Mouse (Mus musculus): ENCODE results near the gene Hnrnpdl.

The Hnrnpdl gene

DNA sequence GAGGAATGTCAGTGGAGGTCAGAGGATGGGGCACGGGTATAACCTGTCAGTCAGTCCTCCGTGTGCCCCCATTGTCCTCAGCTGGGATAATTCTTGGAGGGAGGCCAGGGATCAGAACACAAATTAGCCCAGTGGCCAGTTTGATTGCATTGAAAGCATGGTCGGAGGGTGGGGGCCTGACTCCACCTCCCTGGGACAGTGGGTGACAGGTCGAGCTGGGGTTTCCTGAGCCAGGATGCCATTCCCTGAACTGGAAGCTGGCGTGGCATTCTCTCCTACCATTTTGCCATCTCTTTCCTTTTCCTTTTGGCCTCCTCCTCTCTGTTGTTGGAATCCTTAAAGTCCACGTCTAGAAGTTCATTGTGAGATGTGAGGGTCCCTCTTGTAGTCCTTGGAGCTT lies 33.6 kb downstream of the Hnrnpdl start:
- no peak for DNase-seq (ENCODE audit: low spot score in 2 of 2)

DNA sequence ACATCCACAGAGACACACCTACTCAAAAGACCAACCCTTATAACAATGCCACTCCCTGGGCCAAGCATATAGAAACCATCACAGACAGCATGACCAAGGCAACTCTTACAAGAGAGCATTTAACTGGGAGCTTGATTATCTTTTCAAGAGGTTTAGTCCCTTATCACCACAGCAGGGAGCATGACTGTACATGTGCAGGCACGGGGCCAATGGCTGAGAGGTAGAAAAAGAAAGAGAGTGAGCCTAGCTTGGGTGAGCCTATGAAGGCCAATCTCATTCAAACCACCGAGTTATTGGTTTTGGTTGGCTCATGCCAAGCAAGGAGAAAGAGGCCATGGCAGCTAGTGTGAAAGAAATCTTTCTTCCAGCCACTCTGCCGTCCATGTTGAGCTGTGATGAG lies 34.0 kb downstream of the Hnrnpdl start:
- DNase-seq (ENCODE audit: low spot score in 2 of 2), result no peak

DNA sequence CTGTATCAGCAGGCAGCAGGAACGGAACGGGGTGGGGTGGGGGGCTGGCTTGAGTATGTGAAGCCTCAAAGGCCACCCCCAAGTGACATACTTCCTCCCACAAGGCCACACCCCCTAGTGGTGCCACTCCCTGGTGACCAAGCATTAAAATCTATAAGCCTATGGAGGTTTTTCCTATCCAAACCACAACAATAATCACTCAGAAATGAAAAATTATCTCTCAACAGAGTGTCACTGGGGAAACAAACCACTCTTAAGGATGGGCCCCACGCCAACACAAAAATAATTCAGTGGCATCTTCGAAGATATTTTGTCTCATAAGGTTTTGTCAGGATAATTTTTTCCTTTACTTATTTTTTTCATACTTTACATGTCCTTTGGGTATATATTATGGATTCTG lies 35.6 kb downstream of the Hnrnpdl start:
- no peak for DNase-seq (ENCODE audit: low spot score in 2 of 2)

DNA sequence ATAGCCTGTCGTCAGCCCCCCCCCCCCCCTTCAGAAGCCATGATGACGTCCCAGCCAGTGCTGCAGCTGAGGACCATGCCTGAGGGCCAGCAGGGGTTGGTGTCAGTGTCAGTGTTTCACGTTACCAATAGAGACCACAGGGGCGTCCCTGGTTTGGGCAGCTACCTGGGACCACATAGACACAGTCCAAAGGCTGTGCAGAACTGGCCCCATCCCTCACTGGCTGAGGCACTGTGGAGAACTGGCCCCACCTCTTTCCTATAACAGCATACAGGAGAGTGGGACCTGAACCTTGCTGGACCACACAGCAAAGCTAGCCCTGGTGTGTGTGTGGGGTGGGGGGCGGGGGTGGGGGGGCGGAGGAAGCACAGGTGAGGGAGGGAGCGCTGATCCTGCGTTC lies 39.0 kb downstream of the Hnrnpdl start:
- DNase-seq (ENCODE audit: low spot score in 2 of 2), result no peak

DNA sequence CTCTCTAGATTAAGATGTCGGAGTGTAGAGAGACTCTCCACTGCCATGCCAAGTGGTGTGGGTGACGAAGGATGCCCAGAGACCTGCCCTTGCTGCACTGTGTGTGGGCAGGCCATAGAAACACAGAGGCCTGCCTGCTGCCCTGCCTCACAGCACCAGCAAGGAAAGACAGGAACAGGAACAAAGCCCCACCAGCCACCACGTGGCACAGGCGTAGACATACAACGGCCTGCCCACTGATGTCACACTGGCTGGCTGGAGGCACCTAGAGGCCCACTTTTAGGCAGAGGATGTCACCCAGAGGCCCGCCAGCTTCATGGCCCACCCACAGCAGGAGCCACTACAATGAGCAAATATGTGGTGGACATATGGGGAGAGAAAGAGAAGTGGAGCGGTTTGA lies 39.4 kb downstream of the Hnrnpdl start:
- DNase-seq (ENCODE audit: low spot score in 2 of 2), result no peak

DNA sequence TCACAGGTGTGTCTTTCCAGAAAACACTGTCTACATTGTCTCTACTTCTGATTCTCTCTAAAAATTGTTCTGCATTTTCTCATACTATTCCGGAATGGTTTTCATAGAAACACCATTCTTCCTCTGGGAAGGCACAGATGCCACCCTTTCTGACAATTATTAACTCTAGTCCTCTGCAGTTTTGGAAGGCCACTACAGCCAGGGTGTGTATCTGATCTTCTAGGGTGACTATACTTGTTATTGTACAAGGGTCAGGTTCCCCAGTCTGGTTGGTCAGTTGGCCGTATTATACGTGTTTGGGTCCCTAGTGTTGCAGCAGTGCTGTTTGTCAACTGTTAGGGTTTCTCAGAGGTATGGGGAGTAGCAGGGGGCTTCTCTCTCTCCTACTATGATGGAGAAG lies 44.8 kb downstream of the Hnrnpdl start:
- DNase-seq (ENCODE audit: low spot score in 2 of 2), result no peak

DNA sequence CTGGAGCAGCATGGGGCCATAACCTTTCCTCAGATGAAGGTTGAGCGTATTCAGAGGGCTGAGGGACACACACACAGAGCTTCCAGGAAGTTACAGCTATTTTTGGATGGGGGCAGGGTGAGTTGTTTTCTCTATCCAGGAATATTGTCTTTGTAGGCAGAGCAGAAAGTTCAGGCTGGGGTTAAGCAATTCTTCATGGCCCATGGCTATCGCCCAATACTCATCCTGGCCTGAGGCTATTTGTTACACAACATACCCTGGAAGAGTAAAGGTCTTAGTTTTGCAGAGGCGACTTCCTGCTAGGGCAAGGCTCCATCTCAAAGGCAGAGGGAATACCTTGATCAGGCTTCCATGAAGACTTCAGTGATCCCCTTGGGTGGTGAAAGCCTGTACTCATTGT lies 45.3 kb downstream of the Hnrnpdl start:
- no peak for DNase-seq (ENCODE audit: low spot score in 2 of 2)
